Mouse (Mus musculus): ENCODE results near the gene Kcnt2. TPM values are rescaled to one million over a fixed set of nuclear protein-coding genes. Genes with fewer than 3 reads are reported as not detected.

Gene Kcnt2
- total RNA-seq, 2 experiments from 2014 or later = not detected

DNA sequence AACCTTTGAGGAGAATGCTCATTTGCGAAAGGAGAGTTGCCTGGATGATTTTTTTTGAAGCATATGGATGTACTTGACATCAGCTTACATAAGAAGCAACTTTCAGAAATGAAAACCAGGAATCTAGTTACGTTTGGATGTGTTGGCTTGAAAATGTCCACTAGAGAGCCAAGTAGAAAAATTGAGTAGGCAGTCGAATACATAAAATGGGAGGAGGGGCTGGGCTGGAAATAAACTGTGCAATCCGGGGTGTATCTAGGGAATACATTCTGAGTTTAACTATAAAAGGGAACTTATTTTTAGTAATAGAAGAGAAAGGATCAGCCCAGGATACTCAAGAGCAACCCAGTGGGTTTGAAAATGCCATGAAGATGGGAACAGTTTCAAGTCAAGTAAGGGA lies 93.4 kb downstream of the Kcnt2 start:
- ATAC-seq (replicated peaks; ENCODE audit: low FRiP score, low TSS enrichment, poor library complexity, severe bottlenecking) = no peak

GRCm38 (mm10) chr1:140364787-140365186 lies 118.8 kb downstream of the Kcnt2 start:
- no peak for ATAC-seq (replicated peaks; ENCODE audit: low FRiP score, low TSS enrichment, poor library complexity, severe bottlenecking)

- ATAC-seq (replicated peaks; ENCODE audit: low FRiP score, low TSS enrichment, poor library complexity, severe bottlenecking) = no peak
These were observed 127.6 kb downstream of the Kcnt2 start for GRCm38 (mm10) chr1:140373532-140373931.

GRCm38 (mm10) chr1:140378791-140379190 lies 132.8 kb downstream of the Kcnt2 start:
- no peak for ATAC-seq (replicated peaks; ENCODE audit: low FRiP score, low TSS enrichment, poor library complexity, severe bottlenecking)

DNA sequence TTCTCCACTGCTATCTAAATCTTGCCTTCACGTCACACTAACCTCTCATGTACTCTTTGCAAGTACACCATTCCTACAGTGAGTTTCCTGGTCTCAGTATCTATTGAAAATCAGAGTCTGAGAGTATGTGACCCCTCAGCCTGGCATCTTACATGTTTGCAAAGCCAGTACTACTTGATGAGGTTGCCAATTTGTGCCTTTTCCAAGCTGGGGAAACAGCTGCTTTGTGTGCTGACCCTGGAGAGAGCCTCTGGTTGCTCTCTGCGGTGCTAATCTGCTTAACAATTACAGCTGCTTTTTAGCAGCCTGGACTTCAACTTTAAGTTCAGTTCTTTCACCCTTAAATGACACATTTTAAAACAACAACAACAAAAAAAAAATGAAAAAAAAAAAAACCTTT lies 133.6 kb downstream of the Kcnt2 start:
- ATAC-seq (replicated peaks; ENCODE audit: low FRiP score, low TSS enrichment, poor library complexity, severe bottlenecking) = no peak

DNA sequence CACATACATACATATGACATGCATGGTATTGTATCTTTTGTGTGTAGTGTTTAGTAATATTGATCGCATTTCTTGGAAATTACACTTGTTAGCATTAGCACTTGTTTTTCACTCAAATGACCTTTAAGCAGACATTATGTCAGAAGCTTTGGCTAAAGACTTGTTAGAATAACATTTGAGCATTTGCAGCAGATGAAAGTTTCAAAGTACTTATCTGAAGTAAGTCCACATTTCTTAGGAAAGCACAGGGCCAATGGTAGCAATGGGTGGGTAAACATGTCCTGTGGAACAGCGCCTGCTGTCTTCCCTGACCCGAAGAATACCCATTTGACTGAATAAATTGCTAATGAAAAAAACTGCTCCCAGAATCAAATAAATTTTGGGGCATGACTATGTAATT lies 135.1 kb downstream of the Kcnt2 start:
- no peak for ATAC-seq (replicated peaks; ENCODE audit: low FRiP score, low TSS enrichment, poor library complexity, severe bottlenecking)

GRCm38 (mm10) chr1:140390301-140390700 lies 144.3 kb downstream of the Kcnt2 start:
- ATAC-seq (replicated peaks; ENCODE audit: low FRiP score, low TSS enrichment, poor library complexity, severe bottlenecking) = no peak

GRCm38 (mm10) chr1:140397756-140398155 lies 151.8 kb downstream of the Kcnt2 start:
- no peak for ATAC-seq (replicated peaks; ENCODE audit: low FRiP score, low TSS enrichment, poor library complexity, severe bottlenecking)

GRCm38 (mm10) chr1:140406631-140407288 lies 160.8 kb downstream of the Kcnt2 start:
- no peak for ATAC-seq (replicated peaks; ENCODE audit: low FRiP score, low TSS enrichment, poor library complexity, severe bottlenecking)

DNA sequence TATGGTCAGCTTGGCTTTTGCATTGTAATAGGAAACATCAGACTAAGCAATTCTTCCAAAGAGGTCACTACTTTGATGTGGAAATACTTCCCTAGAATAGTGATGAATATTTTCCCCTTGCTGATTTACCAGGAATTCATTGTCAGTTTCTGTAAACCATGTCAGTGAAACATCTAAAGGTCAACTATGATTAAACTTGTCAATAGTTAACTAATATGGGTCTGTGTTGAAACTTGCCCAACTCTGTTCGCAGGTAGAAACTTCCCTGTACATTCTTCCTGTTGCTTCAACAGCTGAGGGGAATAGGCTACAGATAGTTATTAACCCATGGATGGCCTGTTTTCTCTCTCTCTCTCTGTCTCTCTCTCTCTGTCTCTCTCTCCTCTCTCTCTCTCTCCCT lies 169.8 kb downstream of the Kcnt2 start:
- no peak for ATAC-seq (replicated peaks; ENCODE audit: low FRiP score, low TSS enrichment, poor library complexity, severe bottlenecking)

DNA sequence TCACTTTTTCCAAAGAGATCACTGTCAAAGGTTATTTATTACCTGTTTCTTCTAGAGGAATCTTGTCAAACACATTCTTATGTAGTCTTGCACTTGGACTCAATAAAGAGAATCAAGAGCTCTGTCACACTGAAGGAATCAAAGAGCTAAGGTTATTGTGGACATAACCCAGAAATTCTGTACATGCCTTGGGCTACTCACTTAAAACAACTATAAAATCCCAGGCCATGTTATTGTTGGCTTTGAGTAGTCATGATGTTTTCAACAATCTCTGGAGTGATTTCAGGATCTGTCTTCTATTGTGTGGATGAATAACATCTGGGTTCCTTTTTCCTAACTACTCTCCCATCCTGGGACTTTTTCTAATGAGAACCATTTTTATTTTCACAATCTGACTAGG lies 177.0 kb downstream of the Kcnt2 start:
- no peak for ATAC-seq (replicated peaks; ENCODE audit: low FRiP score, low TSS enrichment, poor library complexity, severe bottlenecking)

DNA sequence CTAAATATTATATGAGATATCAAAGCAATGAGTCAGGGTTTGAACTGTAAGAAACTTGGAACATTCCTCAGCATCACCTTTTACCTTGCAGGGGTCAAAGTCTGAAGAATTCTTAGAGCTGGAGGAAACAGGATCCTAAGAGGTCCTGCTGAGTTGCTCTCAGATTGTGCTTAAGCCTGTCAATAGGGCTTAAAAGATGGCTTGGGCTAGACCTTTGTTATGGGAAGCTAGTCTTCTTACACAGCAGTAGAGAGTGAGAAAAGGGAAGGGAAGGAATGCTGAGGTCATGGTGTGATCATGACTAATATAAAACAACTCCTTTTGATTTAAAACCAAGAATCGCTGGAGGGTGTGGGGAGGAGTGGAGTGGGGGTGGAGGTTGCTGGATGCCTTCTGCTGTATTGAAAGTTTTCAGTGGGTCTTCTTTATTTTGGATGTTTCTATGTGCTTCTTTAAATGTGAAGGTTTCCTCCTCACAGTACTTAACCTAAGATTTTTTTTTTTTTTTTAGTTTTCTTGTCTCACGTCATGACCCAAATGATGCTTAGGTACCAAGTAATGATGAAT lies 183.4 kb downstream of the Kcnt2 start:
- no peak for ATAC-seq (replicated peaks; ENCODE audit: low FRiP score, low TSS enrichment, poor library complexity, severe bottlenecking)

- ATAC-seq (replicated peaks; ENCODE audit: low FRiP score, low TSS enrichment, poor library complexity, severe bottlenecking) = no peak
These were observed 186.1 kb downstream of the Kcnt2 start for GRCm38 (mm10) chr1:140432039-140432438.

- ATAC-seq (replicated peaks; ENCODE audit: low FRiP score, low TSS enrichment, poor library complexity, severe bottlenecking) = no peak
These were observed 188.8 kb downstream of the Kcnt2 start for GRCm38 (mm10) chr1:140434791-140435190.

DNA sequence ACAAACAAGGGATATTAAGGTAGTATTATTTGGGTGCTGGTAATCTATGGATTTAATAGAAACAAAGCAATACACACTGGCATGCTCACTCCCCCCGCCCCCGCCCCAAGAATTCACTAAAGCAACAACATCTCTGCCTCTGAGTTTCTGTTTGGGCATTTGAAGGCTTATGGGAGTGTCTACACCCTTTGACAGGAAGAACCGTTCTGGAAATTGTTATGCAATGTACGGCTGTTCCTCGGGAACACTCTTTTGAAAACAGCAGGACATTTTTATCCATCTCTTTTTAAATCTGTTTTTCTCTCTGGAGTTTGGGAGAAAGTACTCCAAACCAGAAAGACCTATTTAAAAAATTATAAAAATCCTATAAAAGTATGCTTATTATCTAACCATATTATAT lies 192.2 kb downstream of the Kcnt2 start:
- no peak for ATAC-seq (replicated peaks; ENCODE audit: low FRiP score, low TSS enrichment, poor library complexity, severe bottlenecking)

DNA sequence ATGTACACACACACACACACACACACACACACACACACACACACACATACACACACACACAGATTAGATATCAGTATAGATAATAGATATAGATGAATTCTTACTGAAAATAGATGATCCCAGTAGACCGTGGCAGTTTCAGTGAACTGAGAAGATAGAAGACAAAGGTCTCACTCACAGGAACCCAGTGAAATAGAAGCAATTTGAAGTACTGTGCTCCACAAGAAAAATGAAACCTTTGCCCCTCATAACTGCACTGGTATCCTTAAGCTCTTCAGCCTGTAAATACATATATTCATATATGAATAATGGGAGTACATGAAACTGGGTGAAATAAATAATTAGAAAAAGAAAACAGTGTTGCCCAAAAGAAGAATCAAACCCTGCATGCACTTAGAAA lies 197.9 kb downstream of the Kcnt2 start:
- no peak for ATAC-seq (replicated peaks; ENCODE audit: low FRiP score, low TSS enrichment, poor library complexity, severe bottlenecking)

GRCm38 (mm10) chr1:140444394-140444793 lies 198.4 kb downstream of the Kcnt2 start:
- ATAC-seq (replicated peaks; ENCODE audit: low FRiP score, low TSS enrichment, poor library complexity, severe bottlenecking) = no peak

- ATAC-seq (replicated peaks; ENCODE audit: low FRiP score, low TSS enrichment, poor library complexity, severe bottlenecking) = no peak
These were observed 205.5 kb downstream of the Kcnt2 start for GRCm38 (mm10) chr1:140451461-140451860.

- no peak for ATAC-seq (replicated peaks; ENCODE audit: low FRiP score, low TSS enrichment, poor library complexity, severe bottlenecking)
These were observed 206.0 kb downstream of the Kcnt2 start for GRCm38 (mm10) chr1:140451924-140452323.

- no peak for ATAC-seq (replicated peaks; ENCODE audit: low FRiP score, low TSS enrichment, poor library complexity, severe bottlenecking)
These were observed 209.9 kb downstream of the Kcnt2 start for GRCm38 (mm10) chr1:140455903-140456302.

GRCm38 (mm10) chr1:140456873-140457272 lies 210.9 kb downstream of the Kcnt2 start:
- no peak for ATAC-seq (replicated peaks; ENCODE audit: low FRiP score, low TSS enrichment, poor library complexity, severe bottlenecking)

DNA sequence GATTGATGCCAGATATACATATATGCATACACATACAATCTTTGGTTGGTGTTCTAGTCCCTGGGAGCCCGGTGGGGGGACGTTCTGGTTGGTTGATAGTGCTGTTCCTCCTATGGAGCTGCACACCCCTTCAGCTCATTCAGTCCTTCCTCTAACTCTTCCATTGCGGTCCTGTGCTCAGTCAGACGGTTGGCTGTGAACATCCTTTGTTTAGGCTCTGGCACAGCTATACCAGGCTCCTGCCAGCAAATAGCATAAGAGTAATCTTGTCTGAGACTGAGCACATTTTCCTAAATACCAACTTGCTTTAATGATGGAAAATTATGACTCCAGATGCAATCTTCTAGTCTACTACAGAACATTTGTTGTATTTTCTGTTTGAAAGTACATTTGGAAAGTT lies 222.4 kb downstream of the Kcnt2 start:
- no peak for ATAC-seq (replicated peaks; ENCODE audit: low FRiP score, low TSS enrichment, poor library complexity, severe bottlenecking)
